Mouse (Mus musculus): ENCODE results near the gene Fgfr2. TPM values are rescaled to one million over a fixed set of nuclear protein-coding genes. Genes with fewer than 3 reads are reported as not detected.
A peak's percentile ranks its signal among the peaks of the same experiment; 100 is the strongest.

Fgfr2 gene
- polyA plus RNA-seq, 1 experiment from 2014 or later: 92.0 TPM

- Histone ChIP-seq H3K36me3 (ENCODE audit: control insufficient read depth, insufficient read depth, low read length) (no peaks in the 10 kb centered on the region), H3K4me1 (ENCODE audit: control insufficient read depth, insufficient read depth, low read length) (no peaks in the 10 kb centered on the region; the same call in 1 of the 2 replicates), H3K27me3 (ENCODE audit: control insufficient read depth, insufficient read depth, low read length) (no peaks in the 10 kb centered on the region), H3K4me2 (no peak overlapping the region), H3K9ac (ENCODE audit: low read length) (no peak overlapping the region), H3K27ac (ENCODE audit: low read depth, low read length) (no peak overlapping the region), H3K4me3 (ENCODE audit: low read depth, low read length) (no peak overlapping the region), H3K9me3 (ENCODE audit: control insufficient read depth, low read length) (no peaks in the 10 kb centered on the region)
- no peak for DNase-seq (ENCODE audit: low spot score, missing footprints)
- ATAC-seq (ENCODE audit: low FRiP score): no peak
- WGBS: 89% methylated on average over 3 of the region's 3 CpGs
These were observed 2822.5 kb downstream of the Fgfr2 start for GRCm38 (mm10) chr7:130300606-130301005.

- DNase-seq (ENCODE audit: low spot score, missing footprints) (no peak), ATAC-seq (ENCODE audit: low FRiP score) (no peak)
- no peaks in the 10 kb centered on the region for H3K27me3 ChIP-seq (ENCODE audit: control insufficient read depth, insufficient read depth, low read length)
- no peaks in the 10 kb centered on the region for H3K36me3 ChIP-seq (ENCODE audit: control insufficient read depth, insufficient read depth, low read length)
- no peaks in the 10 kb centered on the region; the same call in 1 of the 2 replicates for H3K4me1 ChIP-seq (ENCODE audit: control insufficient read depth, insufficient read depth, low read length)
- no peak overlapping the region for H3K4me2 ChIP-seq
- no peak overlapping the region for H3K4me3 ChIP-seq (ENCODE audit: low read depth, low read length)
- 69% methylated on average over 3 of the region's 3 CpGs for WGBS
- no peak overlapping the region for H3K27ac ChIP-seq (ENCODE audit: low read depth, low read length)
- H3K9me3 ChIP-seq (ENCODE audit: control insufficient read depth, low read length): no peaks in the 10 kb centered on the region
- 0 out of 2 replicates have a peak overlapping the region, but pooled peaks have one; percentile 12 for H3K9ac ChIP-seq (ENCODE audit: low read length)
These were observed 2824.1 kb downstream of the Fgfr2 start for GRCm38 (mm10) chr7:130298926-130299594.

- Histone ChIP-seq H3K4me2 (no peak overlapping the region), H3K27me3 (ENCODE audit: control insufficient read depth, insufficient read depth, low read length) (peaks cover 2% of the 10 kb centered on the region; the same call in 1 of the 2 replicates), H3K27ac (ENCODE audit: low read depth, low read length) (no peak overlapping the region), H3K36me3 (ENCODE audit: control insufficient read depth, insufficient read depth, low read length) (no peaks in the 10 kb centered on the region), H3K4me3 (ENCODE audit: low read depth, low read length) (no peak overlapping the region), H3K9me3 (ENCODE audit: control insufficient read depth, low read length) (no peaks in the 10 kb centered on the region), H3K9ac (ENCODE audit: low read length) (no peak overlapping the region), H3K4me1 (ENCODE audit: control insufficient read depth, insufficient read depth, low read length) (peaks cover 16% of the 10 kb centered on the region)
- 84% methylated on average over 6 of the region's 6 CpGs for WGBS
- ATAC-seq (ENCODE audit: low FRiP score) (no peak), DNase-seq (ENCODE audit: low spot score, missing footprints) (no peak)
These were observed 2832.0 kb downstream of the Fgfr2 start for GRCm38 (mm10) chr7:130291179-130291578.

GRCm38 (mm10) chr7:130289428-130289790, 2833.7 kb downstream of the Fgfr2 start:
- Histone ChIP-seq H3K27me3 (ENCODE audit: control insufficient read depth, insufficient read depth, low read length) (peaks cover 2% of the 10 kb centered on the region; the same call in 1 of the 2 replicates), H3K9me3 (ENCODE audit: control insufficient read depth, low read length) (no peaks in the 10 kb centered on the region), H3K4me3 (ENCODE audit: low read depth, low read length) (no peak overlapping the region), H3K4me2 (peak overlapping the region; percentile 15; the same call in 1 of the 2 replicates), H3K9ac (ENCODE audit: low read length) (no peak overlapping the region), H3K27ac (ENCODE audit: low read depth, low read length) (no peak overlapping the region), H3K36me3 (ENCODE audit: control insufficient read depth, insufficient read depth, low read length) (no peaks in the 10 kb centered on the region), H3K4me1 (ENCODE audit: control insufficient read depth, insufficient read depth, low read length) (peaks cover 16% of the 10 kb centered on the region)
- ATAC-seq (ENCODE audit: low FRiP score): no peak
- DNase-seq (ENCODE audit: low spot score, missing footprints): no peak
- WGBS: 14% methylated on average over 9 of the region's 9 CpGs

- peak overlapping the region; percentile 7; the same call in 1 of the 2 replicates for H3K4me2 ChIP-seq
- peaks cover 2% of the 10 kb centered on the region; the same call in 1 of the 2 replicates for H3K27me3 ChIP-seq (ENCODE audit: control insufficient read depth, insufficient read depth, low read length)
- ATAC-seq (ENCODE audit: low FRiP score): no peak
- DNase-seq (ENCODE audit: low spot score, missing footprints): peak; percentile 93
- H3K27ac ChIP-seq (ENCODE audit: low read depth, low read length): no peak overlapping the region
- no peak overlapping the region for H3K9ac ChIP-seq (ENCODE audit: low read length)
- peaks cover 16% of the 10 kb centered on the region for H3K4me1 ChIP-seq (ENCODE audit: control insufficient read depth, insufficient read depth, low read length)
- H3K36me3 ChIP-seq (ENCODE audit: control insufficient read depth, insufficient read depth, low read length): no peaks in the 10 kb centered on the region
- H3K9me3 ChIP-seq (ENCODE audit: control insufficient read depth, low read length): no peaks in the 10 kb centered on the region
- no peak overlapping the region for H3K4me3 ChIP-seq (ENCODE audit: low read depth, low read length)
- WGBS: 42% methylated on average over 11 of the region's 11 CpGs
These were observed 2834.3 kb downstream of the Fgfr2 start for GRCm38 (mm10) chr7:130288719-130289427.

GRCm38 (mm10) chr7:130288248-130288647, 2834.9 kb downstream of the Fgfr2 start:
- Histone ChIP-seq H3K9ac (ENCODE audit: low read length) (no peak overlapping the region), H3K27ac (ENCODE audit: low read depth, low read length) (no peak overlapping the region), H3K4me2 (no peak overlapping the region), H3K4me1 (ENCODE audit: control insufficient read depth, insufficient read depth, low read length) (peaks cover 16% of the 10 kb centered on the region), H3K9me3 (ENCODE audit: control insufficient read depth, low read length) (no peaks in the 10 kb centered on the region), H3K4me3 (ENCODE audit: low read depth, low read length) (no peak overlapping the region), H3K36me3 (ENCODE audit: control insufficient read depth, insufficient read depth, low read length) (no peaks in the 10 kb centered on the region), H3K27me3 (ENCODE audit: control insufficient read depth, insufficient read depth, low read length) (peaks cover 2% of the 10 kb centered on the region; the same call in 1 of the 2 replicates)
- 75% methylated on average over 7 of the region's 7 CpGs for WGBS
- DNase-seq (ENCODE audit: low spot score, missing footprints) (no peak), ATAC-seq (ENCODE audit: low FRiP score) (no peak)

GRCm38 (mm10) chr7:130278738-130279705, 2844.1 kb downstream of the Fgfr2 start:
- Histone ChIP-seq H3K36me3 (ENCODE audit: control insufficient read depth, insufficient read depth, low read length) (no peaks in the 10 kb centered on the region), H3K27me3 (ENCODE audit: control insufficient read depth, insufficient read depth, low read length) (0 out of 2 replicates have a peak, but pooled peaks cover 4% of the 10 kb centered on the region), H3K4me2 (no peak overlapping the region), H3K4me3 (ENCODE audit: low read depth, low read length) (no peak overlapping the region), H3K27ac (ENCODE audit: low read depth, low read length) (no peak overlapping the region), H3K4me1 (ENCODE audit: control insufficient read depth, insufficient read depth, low read length) (peaks cover 6% of the 10 kb centered on the region; the same call in 1 of the 2 replicates), H3K9me3 (ENCODE audit: control insufficient read depth, low read length) (no peaks in the 10 kb centered on the region), H3K9ac (ENCODE audit: low read length) (no peak overlapping the region)
- ATAC-seq (ENCODE audit: low FRiP score): no peak
- DNase-seq (ENCODE audit: low spot score, missing footprints): no peak
- WGBS: 61% methylated on average over 19 of the region's 19 CpGs

- Histone ChIP-seq H3K27me3 (ENCODE audit: control insufficient read depth, insufficient read depth, low read length) (0 out of 2 replicates have a peak, but pooled peaks cover 5% of the 10 kb centered on the region), H3K9ac (ENCODE audit: low read length) (no peak overlapping the region), H3K36me3 (ENCODE audit: control insufficient read depth, insufficient read depth, low read length) (no peaks in the 10 kb centered on the region), H3K27ac (ENCODE audit: low read depth, low read length) (no peak overlapping the region), H3K4me2 (no peak overlapping the region), H3K9me3 (ENCODE audit: control insufficient read depth, low read length) (no peaks in the 10 kb centered on the region), H3K4me1 (ENCODE audit: control insufficient read depth, insufficient read depth, low read length) (peaks cover 9% of the 10 kb centered on the region), H3K4me3 (ENCODE audit: low read depth, low read length) (no peak overlapping the region)
- WGBS: 68% methylated on average over 11 of the region's 11 CpGs
- no peak for DNase-seq (ENCODE audit: low spot score, missing footprints)
- no peak for ATAC-seq (ENCODE audit: low FRiP score)
These were observed 2845.0 kb downstream of the Fgfr2 start for GRCm38 (mm10) chr7:130278000-130278737.
